Mouse (Mus musculus) splenic B cell, adult 2 months (primary cell): Measurements from ENCODE around the gene Rpl37.

Experiments used
- DNase-seq: peaks from one replicate; pipeline ENCODE4 v3.0.0-alpha.2; 2011; ENCODE audit warnings: low read depth, low spot score
- H3K27me3 ChIP-seq: 2 replicates; pipeline ENCODE4 v1.6.1; 2012; ENCODE audit warnings: mild to moderate bottlenecking, low read length, moderate library complexity, mixed read lengths; ENCODE audit not compliant: control insufficient read depth, poor library complexity, insufficient read depth, severe bottlenecking
- H3K36me3 ChIP-seq: 2 replicates; pipeline ENCODE4 v1.6.1; 2012; ENCODE audit warnings: mild to moderate bottlenecking, low read length, moderate library complexity, mixed read lengths; ENCODE audit not compliant: control insufficient read depth, poor library complexity, insufficient read depth, severe bottlenecking

Gene Rpl37

GRCm38 (mm10) chr15:5134945-5135483 lies 18.6 kb downstream of the Rpl37 start:
- H3K27me3 ChIP-seq, result no peaks in the 10 kb centered on the region
- no peaks in the 10 kb centered on the region for H3K36me3 ChIP-seq
- no peak for DNase-seq

- no peak for DNase-seq
- Histone ChIP-seq H3K36me3 (no peaks in the 10 kb centered on the region), H3K27me3 (no peaks in the 10 kb centered on the region)
These were observed 21.8 kb downstream of the Rpl37 start for GRCm38 (mm10) chr15:5138021-5138856.

GRCm38 (mm10) chr15:5139366-5139765 lies 22.9 kb downstream of the Rpl37 start:
- no peak for DNase-seq
- Histone ChIP-seq H3K36me3 (no peaks in the 10 kb centered on the region), H3K27me3 (no peaks in the 10 kb centered on the region)

GRCm38 (mm10) chr15:5139863-5140262 lies 23.4 kb downstream of the Rpl37 start:
- no peak for DNase-seq
- H3K36me3 ChIP-seq, result no peaks in the 10 kb centered on the region
- no peaks in the 10 kb centered on the region for H3K27me3 ChIP-seq

- no peaks in the 10 kb centered on the region for H3K36me3 ChIP-seq
- DNase-seq, result no peak
- H3K27me3 ChIP-seq, result no peaks in the 10 kb centered on the region
These were observed 23.9 kb downstream of the Rpl37 start for GRCm38 (mm10) chr15:5140357-5140756.

GRCm38 (mm10) chr15:5142047-5142446 lies 25.6 kb downstream of the Rpl37 start:
- Histone ChIP-seq H3K36me3 (no peaks in the 10 kb centered on the region), H3K27me3 (no peaks in the 10 kb centered on the region)
- DNase-seq, result no peak

- no peaks in the 10 kb centered on the region for H3K27me3 ChIP-seq
- H3K36me3 ChIP-seq, result no peaks in the 10 kb centered on the region
- no peak for DNase-seq
These were observed 26.3 kb downstream of the Rpl37 start for GRCm38 (mm10) chr15:5142714-5143113.

- Histone ChIP-seq H3K36me3 (no peaks in the 10 kb centered on the region), H3K27me3 (no peaks in the 10 kb centered on the region)
- DNase-seq, result peak; percentile 81
These were observed 27.0 kb downstream of the Rpl37 start, which contains the start of gene Prkaa1 for GRCm38 (mm10) chr15:5143361-5144020. Gene Prkaa1, plus strand, starts transcription at chr15:5143861.

- no peaks in the 10 kb centered on the region for H3K27me3 ChIP-seq
- H3K36me3 ChIP-seq, result no peaks in the 10 kb centered on the region
- peak; percentile 53 for DNase-seq
These were observed 27.8 kb downstream of the Rpl37 start for GRCm38 (mm10) chr15:5144021-5144778.

GRCm38 (mm10) chr15:5145196-5145945 lies 28.9 kb downstream of the Rpl37 start:
- Histone ChIP-seq H3K36me3 (no peaks in the 10 kb centered on the region), H3K27me3 (no peaks in the 10 kb centered on the region)
- no peak for DNase-seq

- H3K36me3 ChIP-seq, result no peaks in the 10 kb centered on the region
- DNase-seq, result no peak
- H3K27me3 ChIP-seq, result no peaks in the 10 kb centered on the region
These were observed 32.7 kb downstream of the Rpl37 start for GRCm38 (mm10) chr15:5149187-5149586.

- no peak for DNase-seq
- Histone ChIP-seq H3K36me3 (no peaks in the 10 kb centered on the region), H3K27me3 (no peaks in the 10 kb centered on the region)
These were observed 35.7 kb downstream of the Rpl37 start for GRCm38 (mm10) chr15:5152171-5152570.

GRCm38 (mm10) chr15:5154621-5155020 lies 38.2 kb downstream of the Rpl37 start:
- Histone ChIP-seq H3K27me3 (no peaks in the 10 kb centered on the region), H3K36me3 (no peaks in the 10 kb centered on the region)
- no peak for DNase-seq

- no peaks in the 10 kb centered on the region for H3K36me3 ChIP-seq
- no peaks in the 10 kb centered on the region for H3K27me3 ChIP-seq
- DNase-seq, result no peak
These were observed 38.6 kb downstream of the Rpl37 start for GRCm38 (mm10) chr15:5155093-5155492.
